Mouse (Mus musculus): ENCODE measurements at regions not wholly inside any gene's neighbourhood (a gene's known extent, or its start where the extent isn't known, plus 50 kb on each side); places are given as distances from the start of the nearest gene placed in this dataset.

- TF ChIP-seq CTCF (IDR thresholded peaks at IDR 0.05; ENCODE audit: low read depth, low read length): no peak
- no peak for TF ChIP-seq POLR2A (IDR thresholded peaks at IDR 0.05; ENCODE audit: extremely low read depth, insufficient read depth, low read length)
Measured at GRCm38 (mm10) chr7:137726031-137726430, 288.6 kb downstream of the Glrx3 start.
